8 mouse cellular contexts compared by ENCODE assay signal in genomic region chr14:121361319-121362114, GRCm38 (mm10). TPM values are rescaled to one million over a fixed set of nuclear protein-coding genes. Genes with fewer than 3 reads are reported as not detected.
DNase-seq lines count a peak whose midpoint lies in the region; ATAC-seq lines count a peak whose summit lies in the region.

No protein-coding gene starts in this region.

- H3K4me3 ChIP-seq in midbrain, embryonic 13.5 days (replicated peaks), result no peak overlapping the region

- H3K36me3 ChIP-seq in midbrain, embryonic 13.5 days, result peaks cover 6% of the 10 kb centered on the region; the same call in 1 of the 2 replicates

- DNase-seq in cerebellum, postnatal 36 days, result peak; percentile 30 to 32
- no peak for DNase-seq in cerebellum, adult 9-10 months
- DNase-seq in adrenal gland, adult (ENCODE audit: inconsistent age in 2 of 2, low spot score in 1 of 2), result peak; percentile 91 to 96
- peak; percentile 86 for DNase-seq in gonadal fat pad, adult 2 months (ENCODE audit: low read depth)
- DNase-seq in kidney, postnatal 10 days, result peak; percentile 64
- DNase-seq in thymus, postnatal 0 days (ENCODE audit: low spot score), result no peak

- H3K27ac ChIP-seq in midbrain, embryonic 13.5 days, result no peak overlapping the region

- no peaks in the 10 kb centered on the region for H3K27me3 ChIP-seq in midbrain, embryonic 13.5 days

- H3K9ac ChIP-seq in midbrain, embryonic 13.5 days (replicated peaks), result no peak overlapping the region

- peaks cover 34% of the 10 kb centered on the region for H3K4me1 ChIP-seq in midbrain, embryonic 13.5 days (replicated peaks)

- no peak overlapping the region for H3K4me2 ChIP-seq in midbrain, embryonic 13.5 days (replicated peaks)

- ATAC-seq in megakaryocyte progenitor cell, adult 5-6 weeks (replicated peaks; ENCODE audit: poor library complexity), result peak; percentile 2; the same call in 1 of the 2 replicates
- no peak for ATAC-seq in midbrain, embryonic 13.5 days

- no peaks in the 10 kb centered on the region for H3K9me3 ChIP-seq in midbrain, embryonic 13.5 days

- WGBS in midbrain, embryonic 13.5 days, result 95% methylated on average over 17 of the region's 17 CpGs

RNA-seq across cellular contexts. Expression of gene Stk24, which starts 18.3 kb away (rescaled TPM):
- 27.0 and 28.0 TPM in 2 replicates for polyA plus RNA-seq in gonadal fat pad, adult 2 months (2012; rRNA removed)
- 97.1 and 100 TPM in 2 replicates for total RNA-seq in megakaryocyte progenitor cell, adult 5-6 weeks (2015)
- 73.4 and 76.7 TPM in 2 replicates for total RNA-seq in megakaryocyte progenitor cell, adult 5-6 weeks (2017)
- polyA plus RNA-seq in midbrain, embryonic 13.5 days (2015; fragmentation: Nextera tagmentation; extraction: Ambion mirVana), result 20.9 and 21.2 TPM in 2 replicates
- 54.1 and 57.7 TPM in 2 replicates for polyA plus RNA-seq in thymus, postnatal 0 days (2015; fragmentation: Nextera tagmentation; extraction: Ambion mirVana)

Comparison
In these comparisons a context has a peak if more than half of its experiments do, and no peak if none do; other contexts are left out.
1. DNase-seq: peak in cerebellum, postnatal 36 days (2 of 2), adrenal gland, adult (2 of 2), gonadal fat pad, adult 2 months (single experiment) and kidney, postnatal 10 days (single experiment); none in cerebellum, adult 9-10 months (single experiment) and thymus, postnatal 0 days (single experiment).